Mouse (Mus musculus): ENCODE results near the gene Lama5.

Lama5 gene

GRCm38 (mm10) chr2:180135414-180135813 is 90.2 kb downstream of the Lama5 start:
- DNase-seq: no peak

DNA sequence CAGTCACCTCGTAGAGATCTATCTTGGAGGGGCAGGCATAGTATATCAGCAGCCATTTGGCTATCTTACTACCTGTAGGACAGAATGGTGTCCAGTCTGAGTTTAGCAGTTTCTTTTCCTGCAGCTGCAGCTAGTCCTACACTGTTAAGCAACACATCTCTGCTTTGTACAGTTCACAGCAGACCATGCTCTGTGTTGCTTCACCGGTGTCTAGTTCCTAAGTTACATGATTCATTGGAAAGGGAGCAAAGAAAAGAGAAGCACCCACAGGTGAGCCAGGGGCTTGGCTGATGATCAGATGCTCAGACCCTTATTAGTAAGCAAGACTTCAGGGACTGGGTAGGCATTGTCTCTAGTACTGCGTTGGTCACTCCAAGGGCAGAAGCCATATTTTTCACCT is 91.7 kb downstream of the Lama5 start:
- no peak for DNase-seq

DNA sequence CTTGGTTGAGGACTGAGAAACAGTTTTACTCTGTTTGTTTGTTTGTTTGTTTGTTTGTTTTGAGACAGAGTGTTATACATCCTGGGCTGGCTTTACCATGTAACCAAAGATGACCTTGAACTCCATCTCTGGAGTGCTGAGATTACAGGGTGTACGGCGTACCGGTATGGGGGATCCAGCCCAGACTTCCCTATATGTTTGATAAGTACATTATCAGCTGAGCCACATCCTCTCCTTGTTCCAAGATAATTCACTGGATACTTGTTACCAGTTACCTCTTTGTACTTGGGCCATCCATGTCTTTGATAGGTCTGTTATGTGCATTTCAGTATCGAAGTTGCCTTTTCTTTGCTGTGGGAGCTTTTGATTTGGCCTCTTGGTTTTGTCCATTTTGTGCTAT is 92.4 kb downstream of the Lama5 start:
- no peak for DNase-seq

GRCm38 (mm10) chr2:180127675-180128074 is 98.0 kb downstream of the Lama5 start:
- DNase-seq: no peak
